Mouse (Mus musculus) embryonic fibroblast, embryonic 13.5 days (primary cell): Measurements from ENCODE around the gene Cand1. TPM values are rescaled to one million over a fixed set of nuclear protein-coding genes. Genes with fewer than 3 reads are reported as not detected.

ENCODE experiments used
- H3K27ac ChIP-seq: 2 replicates; pipeline ENCODE4 v1.5.1; 2012; ENCODE audit warnings: low read length, control low read depth, inconsistent platforms; ENCODE audit not compliant: insufficient read depth
- H3K4me1 ChIP-seq: 2 replicates; pipeline ENCODE4 v1.6.1; 2011; ENCODE audit warnings: low read length; ENCODE audit not compliant: control insufficient read depth, insufficient read depth
- H3K4me3 ChIP-seq: 2 replicates; pipeline ENCODE4 v1.5.1; 2011; ENCODE audit warnings: mild to moderate bottlenecking, control low read depth, low read length; ENCODE audit not compliant: insufficient read depth
- CTCF ChIP-seq: IDR thresholded peaks from 2 replicates; pipeline ENCODE4 v1.5.1; 2011; ENCODE audit warnings: mild to moderate bottlenecking, control low read depth, low read length, moderate library complexity, borderline replicate concordance; ENCODE audit not compliant: insufficient read depth
- POLR2A ChIP-seq: IDR thresholded peaks from 2 replicates; pipeline ENCODE4 v1.6.1; 2011; ENCODE audit warnings: low read depth, mild to moderate bottlenecking, control low read depth, low read length, moderate library complexity
- polyA plus RNA-seq: library from polyadenylated mRNA; stranded (reverse); fragments of >200 nt; gene quantifications from 2 replicates; pipeline ENCODE4 v1.2.4, GENCODE M21; 2011; ENCODE audit warnings: low read depth; ENCODE audit not compliant: missing spikeins, insufficient read length

Gene Cand1
- 160 and 162 TPM in 2 replicates for polyA plus RNA-seq

DNA sequence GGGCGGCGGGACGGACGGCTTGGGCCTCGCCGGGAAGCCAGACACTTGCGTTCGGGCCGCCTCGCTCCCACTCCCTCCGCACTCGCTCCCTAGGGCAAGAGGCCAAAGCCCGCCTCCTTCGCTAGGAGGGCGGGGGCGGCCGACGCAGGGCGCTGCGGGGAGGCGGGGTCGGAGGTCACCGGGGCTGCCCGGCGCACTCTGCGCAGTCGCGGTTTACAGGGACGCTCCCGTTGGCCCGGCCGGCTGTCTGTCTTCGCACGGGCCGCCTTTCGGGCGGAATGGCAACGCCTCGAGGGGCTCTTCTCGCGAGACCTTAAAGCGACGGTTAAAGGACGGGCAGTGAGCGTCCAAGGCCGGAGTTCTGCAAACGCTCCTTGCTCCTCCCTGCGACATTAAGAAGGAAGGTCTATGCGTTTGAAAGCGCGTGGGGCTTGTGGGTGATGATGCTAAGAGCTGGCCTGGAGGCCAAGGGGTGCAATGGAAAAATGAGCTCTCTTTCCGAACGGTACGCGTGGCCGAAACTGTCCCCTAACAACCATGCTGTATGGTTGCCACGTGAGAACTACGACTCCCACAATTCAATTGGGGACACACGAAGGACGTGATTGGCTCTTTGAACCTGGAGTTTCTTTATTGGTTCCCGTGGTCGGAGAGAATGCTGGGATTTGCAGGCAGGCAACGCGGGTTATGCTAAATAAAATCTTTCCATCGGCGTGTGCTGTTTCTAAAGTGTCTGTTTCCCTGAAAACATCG, at the start of gene Cand1:
Cand1 (minus strand) TSS at position 87 of the 753 bp plus-strand sequence.
- H3K27ac ChIP-seq: peak within 1 kb of the TSS; percentile 89
- H3K4me1 ChIP-seq: no peaks in the 10 kb centered on the region
- no peak for TF ChIP-seq CTCF
- TF ChIP-seq POLR2A: peak; percentile 87
- peak within 1 kb of the TSS; percentile 79 for H3K4me3 ChIP-seq

DNA sequence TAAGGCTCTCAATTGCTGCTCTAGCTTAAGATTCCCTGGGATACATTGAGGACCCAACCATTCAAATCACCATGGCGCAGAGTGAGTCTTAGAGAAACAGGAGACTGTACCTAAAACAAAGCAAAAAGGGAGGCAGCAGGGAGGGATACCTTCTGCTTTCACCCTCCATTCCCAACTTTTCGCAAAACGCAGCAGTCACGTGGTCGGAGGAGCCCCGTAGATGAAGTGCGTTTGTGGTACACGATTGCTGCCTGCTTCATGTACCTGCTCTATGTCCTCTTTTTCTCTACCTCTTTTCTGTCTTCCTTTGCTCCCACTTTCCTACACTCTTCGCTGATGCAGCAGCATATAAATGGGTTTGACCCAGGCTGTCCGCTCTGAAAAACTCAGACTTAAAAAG, 39.0 kb upstream of the Cand1 start:
- H3K4me3 ChIP-seq: no peak overlapping the region
- no peaks in the 10 kb centered on the region for H3K4me1 ChIP-seq
- no peak overlapping the region for H3K27ac ChIP-seq
- TF ChIP-seq POLR2A: no peak
- TF ChIP-seq CTCF: no peak

DNA sequence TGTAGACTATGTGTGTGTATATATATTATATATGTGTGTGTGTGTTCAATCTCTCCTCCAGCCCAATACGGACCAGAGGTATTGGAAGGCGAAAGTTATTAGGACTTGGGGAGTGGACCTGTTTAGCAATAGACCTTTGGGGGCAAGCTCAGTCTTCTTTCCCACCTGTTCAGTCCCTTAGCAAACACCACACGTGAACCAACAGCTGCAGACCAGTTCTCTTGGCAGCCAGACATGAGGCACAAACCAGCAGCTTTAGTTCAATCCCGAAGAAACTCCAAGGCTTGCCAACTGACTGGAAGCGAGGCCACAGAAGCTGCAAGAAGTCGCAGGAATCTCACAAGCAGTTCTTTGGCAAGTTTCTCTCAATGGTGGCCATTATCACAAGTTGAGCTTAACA, 34.5 kb upstream of the Cand1 start:
- TF ChIP-seq CTCF (no peak), POLR2A (no peak)
- H3K4me3 ChIP-seq: no peak overlapping the region
- no peak overlapping the region for H3K27ac ChIP-seq
- no peaks in the 10 kb centered on the region for H3K4me1 ChIP-seq

DNA sequence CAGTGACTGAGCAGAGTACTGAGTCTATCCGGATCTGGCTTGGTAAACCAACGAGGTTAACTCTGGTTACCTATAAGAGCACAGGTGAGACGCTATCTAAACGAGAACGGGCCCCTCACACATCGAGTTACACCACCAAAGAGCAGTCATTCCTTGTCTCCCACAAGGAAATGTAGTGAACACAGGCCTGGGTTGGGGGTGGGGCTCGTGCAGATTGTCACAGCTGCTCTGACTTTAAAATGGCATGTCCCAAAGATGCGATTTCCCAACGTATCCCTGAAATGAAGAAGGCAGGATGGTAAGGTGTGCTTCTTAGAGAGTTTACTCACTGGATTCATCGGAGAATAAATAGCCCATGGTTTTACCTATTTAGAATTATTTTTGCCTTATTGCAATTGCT, 32.7 kb upstream of the Cand1 start:
- no peaks in the 10 kb centered on the region for H3K4me1 ChIP-seq
- no peak overlapping the region for H3K27ac ChIP-seq
- no peak overlapping the region for H3K4me3 ChIP-seq
- TF ChIP-seq CTCF: no peak
- TF ChIP-seq POLR2A: no peak

DNA sequence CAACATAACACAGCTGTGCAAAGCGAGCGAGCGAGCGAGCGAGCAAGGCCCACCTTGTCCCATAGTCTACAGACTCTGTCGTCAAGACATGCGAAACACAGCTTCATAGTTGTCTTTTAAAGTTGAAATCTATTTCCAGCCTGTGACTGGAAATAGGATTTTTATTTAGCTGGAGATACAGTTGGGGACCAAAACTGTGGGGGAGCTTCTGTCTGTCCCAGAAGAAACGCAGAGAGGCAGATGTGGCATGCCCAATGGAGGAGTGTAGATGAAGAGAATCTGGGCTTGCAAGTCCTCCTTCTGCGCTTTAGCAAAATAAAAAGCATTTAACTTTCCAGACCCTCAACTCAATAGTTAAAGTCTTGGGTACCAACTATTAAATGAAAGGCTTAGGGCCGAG, 32.1 kb upstream of the Cand1 start:
- TF ChIP-seq POLR2A (no peak), CTCF (no peak)
- H3K4me1 ChIP-seq: no peaks in the 10 kb centered on the region
- no peak overlapping the region for H3K4me3 ChIP-seq
- H3K27ac ChIP-seq: no peak overlapping the region

DNA sequence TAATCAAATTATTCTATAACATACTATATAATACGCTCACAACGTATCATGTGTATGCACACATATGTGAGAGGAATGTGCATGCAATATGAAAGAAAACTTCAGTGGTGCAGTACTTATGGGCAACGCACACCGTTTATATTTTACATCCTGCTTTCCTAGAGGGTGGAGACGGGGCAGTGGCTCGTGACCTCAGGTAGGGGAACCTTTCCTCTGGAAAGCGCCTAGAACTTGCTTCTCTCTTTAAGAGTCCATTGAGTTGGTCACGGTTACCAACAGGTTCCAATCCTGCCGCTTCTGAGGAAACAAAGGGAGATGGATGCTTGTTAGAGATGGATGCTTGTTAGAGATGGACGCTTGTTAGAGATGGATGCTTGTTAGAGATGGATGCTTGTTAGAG, 31.2 kb upstream of the Cand1 start:
- H3K27ac ChIP-seq: no peak overlapping the region
- H3K4me1 ChIP-seq: no peaks in the 10 kb centered on the region
- no peak overlapping the region for H3K4me3 ChIP-seq
- TF ChIP-seq CTCF: no peak
- no peak for TF ChIP-seq POLR2A

DNA sequence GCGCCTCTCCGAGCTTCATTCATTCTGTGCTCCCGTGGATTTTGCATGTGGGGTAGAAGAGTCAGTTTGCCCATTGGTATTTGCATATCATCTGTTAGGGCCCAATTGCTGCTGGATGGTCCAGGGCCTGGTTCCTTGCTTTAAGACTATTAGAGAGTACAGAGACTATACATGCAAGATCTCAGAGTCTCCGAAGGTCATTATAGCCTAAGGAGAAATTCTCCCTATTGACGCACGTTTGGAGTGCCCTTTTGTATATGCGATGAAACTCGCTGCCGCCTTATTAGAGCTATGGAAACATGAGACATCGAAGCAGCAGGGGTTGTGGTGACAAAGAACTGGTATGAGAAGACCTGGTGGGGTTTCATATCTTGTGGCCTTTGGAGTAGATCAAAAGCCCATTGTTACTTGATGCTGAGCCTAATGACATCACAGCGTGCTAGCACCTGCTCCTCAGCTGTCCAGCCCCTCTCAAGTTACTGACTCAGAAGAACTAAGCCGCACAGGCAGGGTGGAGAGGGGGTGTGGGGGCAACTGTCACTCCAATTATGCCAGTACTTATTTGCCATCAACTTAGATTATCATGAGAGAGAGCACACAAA, 30.6 kb upstream of the Cand1 start:
- Histone ChIP-seq H3K4me1 (no peaks in the 10 kb centered on the region), H3K4me3 (no peak overlapping the region), H3K27ac (no peak overlapping the region)
- TF ChIP-seq CTCF (no peak), POLR2A (no peak)

DNA sequence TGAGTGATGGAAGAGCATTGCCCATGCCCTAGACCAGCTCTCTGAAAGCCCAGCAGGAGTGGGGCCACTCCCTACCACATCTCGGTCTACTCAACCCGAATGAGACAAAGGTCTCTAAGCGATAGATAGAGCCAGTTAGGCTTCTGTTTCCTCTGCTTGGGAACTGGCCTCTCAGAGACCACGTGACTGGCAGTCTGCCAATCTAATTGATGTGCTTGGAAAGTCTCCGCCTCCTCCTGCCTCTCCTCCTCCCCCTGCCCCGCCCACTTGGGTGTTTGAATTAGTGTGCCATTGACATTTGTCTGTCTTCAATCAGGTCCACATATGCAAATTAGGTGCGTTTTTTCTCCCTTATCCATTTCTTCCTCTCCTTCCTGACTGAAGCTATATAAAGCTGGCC, 24.9 kb upstream of the Cand1 start:
- no peak overlapping the region for H3K4me3 ChIP-seq
- no peak for TF ChIP-seq POLR2A
- no peak for TF ChIP-seq CTCF
- H3K27ac ChIP-seq: no peak overlapping the region
- no peaks in the 10 kb centered on the region for H3K4me1 ChIP-seq

DNA sequence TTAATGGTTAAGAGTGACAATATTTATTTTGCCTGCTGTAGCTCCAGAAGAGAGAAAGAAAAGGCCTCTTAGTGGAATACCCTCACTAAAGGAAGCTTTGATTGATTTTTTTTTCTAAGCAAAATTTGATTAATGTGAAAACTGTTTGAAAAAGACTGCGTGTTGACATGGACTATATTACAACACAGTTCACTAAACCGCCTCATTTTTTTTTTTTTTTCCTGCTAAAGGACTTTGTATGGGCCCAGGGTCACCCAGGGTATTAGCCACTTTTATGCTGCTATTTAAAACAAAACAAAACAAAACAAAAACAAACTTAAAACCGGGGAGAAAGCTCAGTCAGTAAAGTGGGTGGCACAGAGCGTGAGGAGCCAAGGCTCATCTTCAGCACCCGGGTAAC, 23.0 kb upstream of the Cand1 start:
- TF ChIP-seq POLR2A (no peak), CTCF (no peak)
- Histone ChIP-seq H3K4me3 (no peak overlapping the region), H3K27ac (no peak overlapping the region)

DNA sequence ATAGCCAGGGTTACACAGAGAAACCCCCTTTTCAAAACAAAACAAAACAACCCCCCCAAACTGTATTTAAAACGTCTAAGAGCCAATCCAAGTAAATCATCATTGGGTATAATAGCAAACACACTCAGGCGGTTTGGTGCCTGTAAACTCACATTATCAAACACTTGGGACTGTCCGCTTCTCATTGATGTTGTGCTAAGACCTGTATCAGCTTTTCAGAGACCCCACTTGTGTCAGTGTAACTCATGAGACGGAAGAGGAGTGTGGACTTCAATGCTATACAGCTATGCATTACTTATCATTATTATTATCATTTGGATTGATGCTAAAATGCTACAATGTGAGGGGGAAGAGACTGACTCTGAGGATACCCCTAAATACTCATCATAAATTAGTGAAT, 18.0 kb upstream of the Cand1 start:
- TF ChIP-seq CTCF: no peak
- TF ChIP-seq POLR2A: no peak
- Histone ChIP-seq H3K4me1 (no peaks in the 10 kb centered on the region), H3K4me3 (no peak overlapping the region), H3K27ac (no peak overlapping the region)

More for the DNA sequence above, 23.0 kb upstream of the Cand1 start:
- H3K4me1 ChIP-seq: no peaks in the 10 kb centered on the region
